Mouse (Mus musculus): Measurements from ENCODE around the gene Pf4.

- no peak for TF ChIP-seq CTCF (IDR thresholded peaks at IDR 0.05; ENCODE audit: extremely low read depth, insufficient read depth, insufficient read length, insufficient replicate concordance)
- TF ChIP-seq POLR2A (IDR thresholded peaks at IDR 0.05; ENCODE audit: low read depth, low read length) = no peak
Measured at GRCm38 (mm10) chr5:90804574-90804973, 32.3 kb downstream of the Pf4 start.
